Comparison of ENCODE assay signal across 14 mouse cellular contexts in the genomic region with DNA sequence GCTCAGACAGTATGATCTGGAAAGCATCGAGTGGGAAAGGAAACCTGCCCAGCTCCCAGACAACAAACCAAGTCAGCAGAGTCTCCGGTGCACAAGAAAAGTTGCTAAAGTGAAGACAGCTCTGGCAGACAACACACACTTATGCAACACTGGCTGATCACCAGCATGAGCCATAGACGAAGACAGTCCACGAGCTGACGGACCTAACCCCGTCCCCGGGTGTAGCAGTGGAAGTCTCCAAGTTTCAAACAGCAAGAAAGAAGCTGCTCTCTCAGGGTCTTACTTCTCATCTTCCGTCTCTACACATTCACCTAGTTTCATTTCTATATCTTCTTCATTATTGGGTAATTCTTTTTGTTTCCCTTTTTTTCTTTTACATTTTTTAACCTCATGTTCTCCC.
DNase-seq lines count a peak whose midpoint lies in the region; ATAC-seq lines count a peak whose summit lies in the region.
"Had no signal": no experiment of that assay in that cellular context is flagged by ENCODE, and none has a peak within 500 bp of the region (broad histone marks: within the 10 kb centered on the region; RNA-seq: fewer than 3 reads in every experiment).

No protein-coding gene starts in this region.

- DNase-seq in heart, adult 18-20 months = peak; percentile 26 to 29
- no peak for DNase-seq in heart, postnatal 4 days
- DNase-seq in urinary bladder, postnatal 14 days (ENCODE audit: low spot score) = peak; percentile 35
- DNase-seq in urinary bladder, postnatal 10 days (ENCODE audit: low spot score) = no peak
- peak; percentile 16 to 43 for DNase-seq in gastrocnemius, postnatal 36 days
- no peak for DNase-seq in layer of hippocampus, adult 9-10 months (ENCODE audit: low spot score)
- DNase-seq: cerebellum, adult 11-12 months; cerebellum, postnatal 10 days; kidney, adult 2 months; left cerebral cortex, postnatal 4 days; retina, postnatal 1 day; thymus, postnatal 14 days had no signal

- ATAC-seq in CD4-positive, CD25-positive, alpha-beta regulatory T cell, adult 4 months = no peak
- ATAC-seq: midbrain, embryonic 15.5 days had no signal

- intact Hi-C loops in gastrocnemius, postnatal 36 days (cut with DNase I) = no loop called here

Comparison
In these comparisons a context has a peak if more than half of its experiments do, and no peak if none do; other contexts are left out.
1. DNase-seq: peak in heart, adult 18-20 months (2 of 2), urinary bladder, postnatal 14 days (single experiment) and gastrocnemius, postnatal 36 days (2 of 2); none in heart, postnatal 4 days (single experiment), urinary bladder, postnatal 10 days (single experiment) and layer of hippocampus, adult 9-10 months (single experiment).